Mouse (Mus musculus) liver, postnatal 0 days (tissue): ENCODE measurements around the gene Ssh3.

Experiments
- CTCF ChIP-seq: sonication (generic); IDR thresholded peaks from 2 replicates; pipeline ENCODE4 v1.5.1; 2016; ENCODE audit warnings: antibody characterized with exemption, low read depth
- EP300 ChIP-seq: IDR thresholded peaks from 2 replicates; pipeline ENCODE4 v1.6.1; 2016; ENCODE audit warnings: antibody characterized with exemption, low read depth, mild to moderate bottlenecking

- TF ChIP-seq CTCF, result no peak
- TF ChIP-seq EP300, result no peak
Measured at GRCm38 (mm10) chr19:4268566-4269361, at the start of gene Ssh3.
